Mouse (Mus musculus) common myeloid progenitor, adult 5-6 weeks (primary cell): ENCODE measurements around the gene Synrg. TPM values are rescaled to one million over a fixed set of nuclear protein-coding genes. Genes with fewer than 3 reads are reported as not detected.
A peak's percentile ranks its signal among the peaks of the same experiment; 100 is the strongest.

Experiments used
- ATAC-seq: replicated peaks from 2 replicates; pipeline ENCODE4 v1.8.0; 2016; ENCODE audit warnings: low read depth, mild to moderate bottlenecking, moderate TSS enrichment, inconsistent platforms; ENCODE audit not compliant: poor library complexity, severe bottlenecking
- total RNA-seq: library from RNA; stranded (forward); fragments of 200-1000, 187-1606 nt; gene quantifications from 2 replicates; pipeline ENCODE4 v1.2.3, GENCODE M21; 2017

Synrg gene
- total RNA-seq, 1 experiment from 2014 or later: 21.0 TPM

- no peak for ATAC-seq
These were observed 64.2 kb downstream of the Synrg start for GRCm38 (mm10) chr11:84028271-84029028.

- peak; percentile 63 for ATAC-seq
These were observed 67.7 kb downstream of the Synrg start for GRCm38 (mm10) chr11:84031971-84032370.

- no peak for ATAC-seq
These were observed 68.3 kb downstream of the Synrg start for GRCm38 (mm10) chr11:84032559-84032958.

GRCm38 (mm10) chr11:84033671-84034070 is 69.4 kb downstream of the Synrg start:
- ATAC-seq: no peak

- ATAC-seq: no peak
These were observed 76.4 kb downstream of the Synrg start for GRCm38 (mm10) chr11:84040621-84041020.

GRCm38 (mm10) chr11:84042808-84043762 is 78.9 kb downstream of the Synrg start:
- ATAC-seq: no peak

GRCm38 (mm10) chr11:84044988-84045387 is 80.8 kb downstream of the Synrg start:
- ATAC-seq: no peak

GRCm38 (mm10) chr11:84047270-84047669 is 83.0 kb downstream of the Synrg start:
- no peak for ATAC-seq

GRCm38 (mm10) chr11:84048411-84048810 is 84.2 kb downstream of the Synrg start:
- no peak for ATAC-seq

GRCm38 (mm10) chr11:84053055-84053454 is 88.8 kb downstream of the Synrg start:
- ATAC-seq: no peak

GRCm38 (mm10) chr11:84053524-84054163 is 89.4 kb downstream of the Synrg start:
- no peak for ATAC-seq

GRCm38 (mm10) chr11:84057418-84057817 is 93.2 kb downstream of the Synrg start:
- no peak for ATAC-seq

GRCm38 (mm10) chr11:84059784-84060183 is 95.6 kb downstream of the Synrg start:
- ATAC-seq: no peak

GRCm38 (mm10) chr11:84060635-84061034 is 96.4 kb downstream of the Synrg start:
- ATAC-seq: no peak

- ATAC-seq: no peak
These were observed 97.7 kb downstream of the Synrg start for GRCm38 (mm10) chr11:84061881-84062280.

GRCm38 (mm10) chr11:84062805-84063204 is 98.6 kb downstream of the Synrg start:
- ATAC-seq: no peak

GRCm38 (mm10) chr11:84063631-84064209 is 99.5 kb downstream of the Synrg start:
- ATAC-seq: no peak

- ATAC-seq: peak; percentile 65
These were observed 101.8 kb downstream of the Synrg start for GRCm38 (mm10) chr11:84066071-84066481.

GRCm38 (mm10) chr11:84066927-84067645 is 102.9 kb downstream of the Synrg start:
- no peak for ATAC-seq
